Mouse (Mus musculus): ENCODE results near the gene Slc4a8.
A peak's percentile ranks its signal among the peaks of the same experiment; 100 is the strongest.
"Not testable (repeated sequence)": the region's sequence is repeated elsewhere in the genome, so short reads cannot be mapped to it uniquely, and the experiment has no call there.

The Slc4a8 gene

GRCm38 (mm10) chr15:100743238-100743637, 18.3 kb upstream of the Slc4a8 start:
- no peak for DNase-seq (ENCODE audit: low spot score in 2 of 2)

DNA sequence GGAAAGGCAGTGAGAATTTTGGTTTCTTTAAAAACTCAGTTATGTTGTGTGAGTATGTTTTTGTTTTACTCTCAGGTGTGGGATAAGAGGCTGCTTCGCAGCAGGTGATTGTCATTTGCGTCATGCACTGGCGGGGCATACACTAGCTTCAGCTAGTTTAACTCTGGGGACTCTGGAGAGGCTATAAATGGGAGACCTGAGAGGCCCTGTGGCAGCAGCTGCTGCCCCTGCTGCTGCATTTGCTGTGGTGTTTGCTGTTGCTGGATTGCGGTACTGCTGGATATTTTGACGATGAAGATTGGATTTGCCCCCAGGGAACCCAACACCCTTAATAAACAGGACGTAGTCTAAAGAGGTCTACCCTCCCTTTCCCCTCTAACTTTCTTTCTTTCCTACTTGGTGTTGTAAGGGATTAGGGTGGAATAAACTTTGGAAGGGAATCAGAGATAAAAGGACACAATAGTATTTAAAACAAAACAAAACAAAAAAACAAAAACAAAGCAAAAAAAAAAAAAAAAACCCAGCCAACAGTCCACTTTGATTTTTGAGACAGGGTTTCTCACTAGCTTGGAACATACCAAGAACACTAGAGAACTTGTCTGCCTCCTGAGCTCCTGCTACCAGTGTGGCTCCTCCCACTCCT, 14.9 kb upstream of the Slc4a8 start:
- DNase-seq (ENCODE audit: low spot score in 2 of 2), result no peak

DNA sequence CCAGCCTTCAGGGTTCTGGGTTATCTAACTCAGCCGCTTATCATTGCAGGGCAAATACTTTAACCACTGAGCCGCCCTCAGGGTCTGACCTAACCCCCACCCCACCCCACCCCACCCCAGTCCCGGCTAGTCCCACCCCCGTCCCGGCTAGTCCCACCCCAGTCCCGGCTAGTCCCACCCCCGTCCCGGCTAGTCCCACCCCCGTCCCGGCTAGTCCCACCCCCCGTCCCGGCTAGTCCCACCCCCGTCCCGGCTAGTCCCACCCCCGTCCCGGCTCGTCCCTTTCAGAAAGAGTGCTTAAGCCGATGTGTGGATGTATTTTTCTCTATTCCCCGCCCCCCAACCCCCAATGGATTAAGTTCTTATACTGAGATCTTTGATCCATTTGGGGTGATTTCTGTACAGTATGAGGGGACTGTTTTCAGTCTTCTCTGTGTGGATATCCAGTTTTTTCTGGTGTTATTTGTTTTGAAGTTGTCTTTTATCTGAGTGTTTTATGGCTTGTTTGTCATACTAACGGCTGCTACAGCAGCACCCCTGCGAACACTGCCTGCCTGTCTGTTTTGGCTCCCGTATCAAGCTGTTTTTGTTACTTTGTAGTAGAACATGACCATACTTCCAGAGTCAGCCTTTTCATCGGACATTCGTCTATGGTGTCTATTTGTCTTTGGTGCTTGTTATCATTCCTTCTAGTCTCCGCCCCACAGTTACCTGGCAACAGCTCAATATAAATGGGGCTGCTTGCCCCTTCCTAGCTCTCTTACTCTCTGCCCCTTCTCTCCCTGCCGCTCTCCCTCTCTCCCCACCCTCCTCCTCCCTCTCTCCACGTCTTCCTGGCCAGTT, 14.2 kb upstream of the Slc4a8 start:
- DNase-seq (ENCODE audit: low spot score in 2 of 2), result peak; percentile 62 to 76

DNA sequence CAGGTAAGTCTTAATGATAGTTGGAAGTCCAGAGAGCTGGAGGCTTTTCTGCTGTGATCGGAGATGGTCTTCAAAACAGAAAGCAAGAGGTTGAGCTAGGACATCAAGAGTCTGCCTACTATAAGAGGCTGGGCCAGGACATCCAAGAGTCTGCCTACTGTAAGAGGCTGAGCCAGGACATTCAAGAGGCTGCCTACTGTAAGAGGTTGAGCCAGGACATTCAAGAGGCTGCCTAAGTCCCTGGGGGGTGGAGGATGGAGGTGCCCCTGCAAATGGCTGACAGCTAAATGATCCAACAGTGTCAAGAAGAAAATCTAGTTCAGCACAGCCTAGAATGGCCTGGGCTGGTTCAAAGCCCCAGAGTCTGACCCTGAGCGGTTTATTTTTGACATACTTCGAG, 13.0 kb upstream of the Slc4a8 start:
- DNase-seq (ENCODE audit: low spot score in 2 of 2), result no peak

DNA sequence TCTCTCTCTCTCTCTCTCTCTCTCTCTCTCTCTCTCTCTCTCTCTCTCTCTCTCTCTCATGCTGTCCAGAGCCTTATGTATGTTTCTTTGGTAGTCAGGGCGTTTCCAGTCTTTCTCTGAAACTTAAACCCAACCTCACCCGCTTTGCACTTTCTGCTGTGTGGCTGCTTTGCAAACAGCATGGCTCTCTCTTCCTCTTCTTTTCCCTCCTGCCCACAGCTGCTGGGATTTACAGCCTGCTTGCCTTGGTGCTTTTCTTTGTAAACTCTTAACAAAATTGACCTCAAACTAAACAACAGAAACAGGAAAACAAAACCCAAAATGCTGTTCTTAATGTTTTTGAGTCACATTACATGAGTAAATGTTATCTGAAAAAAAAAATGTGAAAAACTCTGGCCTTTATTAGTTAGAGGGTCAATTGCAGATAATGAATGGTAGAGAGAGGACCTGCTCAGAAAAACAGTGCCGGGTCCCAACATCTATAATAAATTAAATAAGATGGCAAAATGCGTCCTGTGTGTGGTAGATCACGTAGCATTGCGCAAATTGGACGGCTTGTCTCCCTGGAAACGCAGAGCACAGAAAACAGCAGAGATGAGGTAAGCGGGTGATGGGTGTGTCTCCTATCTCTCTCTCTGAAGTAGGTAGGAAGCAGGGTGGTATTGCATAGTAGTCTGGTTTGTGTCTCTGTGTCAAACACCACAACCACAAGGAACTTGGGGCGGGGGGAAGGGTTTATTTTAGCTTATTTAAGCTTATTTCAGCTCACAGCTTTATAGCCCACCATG, 11.6 kb upstream of the Slc4a8 start:
- DNase-seq (ENCODE audit: low spot score in 2 of 2), result peak; percentile 54 to 57

GRCm38 (mm10) chr15:100752439-100752838, 9.1 kb upstream of the Slc4a8 start:
- DNase-seq (ENCODE audit: low spot score in 2 of 2), result no peak

DNA sequence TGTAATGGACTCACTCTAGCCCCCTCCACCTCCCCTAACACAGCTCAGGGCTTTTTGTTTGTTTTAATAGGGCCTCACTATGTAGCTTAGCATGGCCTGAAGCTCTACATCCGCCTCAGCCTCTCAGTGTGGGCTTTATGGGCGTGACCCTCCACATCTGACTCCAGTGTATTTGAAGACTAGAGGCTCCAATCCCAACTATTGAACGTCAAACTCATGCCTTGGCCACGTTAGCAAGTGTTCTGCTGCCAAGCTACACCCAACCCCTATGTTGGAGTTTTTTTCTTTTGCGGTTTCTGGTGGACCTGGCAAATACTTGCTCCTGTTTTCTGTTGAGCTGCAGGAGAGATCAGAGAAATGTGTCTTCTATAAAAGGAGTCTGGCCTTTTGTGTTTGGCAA, 8.5 kb upstream of the Slc4a8 start:
- no peak for DNase-seq (ENCODE audit: low spot score in 2 of 2)

DNA sequence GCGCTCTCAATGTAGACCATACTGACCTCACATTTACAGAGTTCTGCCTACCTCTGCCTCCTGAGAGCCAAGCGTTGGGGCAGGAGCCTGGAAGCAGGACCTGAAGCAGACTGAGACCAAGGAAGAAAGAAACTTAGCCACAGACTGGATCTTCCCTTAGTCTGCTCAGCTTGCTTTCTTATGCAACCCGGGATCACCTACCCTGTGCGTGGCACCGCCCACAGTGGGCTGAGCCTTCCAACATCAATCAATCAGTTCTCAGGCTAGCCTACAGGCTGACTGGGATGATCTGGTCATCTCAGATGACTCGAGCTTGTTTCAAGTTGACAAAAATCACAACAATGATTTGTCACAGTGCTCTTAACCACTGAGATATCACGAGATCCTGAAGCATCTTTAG, 7.5 kb upstream of the Slc4a8 start:
- no peak for DNase-seq (ENCODE audit: low spot score in 2 of 2)

DNA sequence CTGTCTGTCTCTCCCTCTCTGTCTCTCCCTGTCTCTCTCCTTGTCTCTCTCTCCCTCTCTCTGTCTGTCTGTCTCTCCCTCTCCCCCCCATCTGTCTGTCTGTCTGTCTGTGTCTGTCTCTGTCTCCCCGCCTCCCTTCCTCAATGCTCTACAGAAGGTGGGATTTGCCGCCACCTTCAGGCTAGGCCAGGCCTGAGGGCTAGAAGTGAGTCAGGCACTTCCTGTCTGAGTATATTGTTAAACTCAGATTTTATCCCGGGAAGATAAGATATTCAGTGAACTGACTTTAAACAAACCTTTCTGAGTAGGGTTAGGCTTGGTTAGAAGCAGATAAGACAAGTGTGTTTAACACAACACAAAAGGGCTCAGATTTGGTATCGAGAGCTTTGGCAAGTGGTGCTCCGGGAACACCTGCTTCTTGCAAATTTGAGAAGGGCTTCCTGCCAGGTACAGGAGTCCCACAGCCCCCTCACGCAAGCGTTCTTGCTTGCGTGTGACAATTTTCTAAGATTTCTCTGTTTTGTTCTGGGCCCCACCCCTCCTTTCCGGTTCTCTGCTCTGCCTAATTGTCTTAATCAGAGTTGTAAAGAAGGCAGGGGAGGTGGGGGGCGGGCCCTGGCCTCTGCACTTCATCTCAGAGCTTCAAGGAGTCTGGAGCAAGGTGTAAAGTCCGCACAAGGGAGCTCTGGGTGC, 6.6 kb upstream of the Slc4a8 start:
- DNase-seq (ENCODE audit: low spot score in 2 of 2), result peak; percentile 71 to 76

- DNase-seq (ENCODE audit: low spot score in 2 of 2), result no peak
Measured at GRCm38 (mm10) chr15:100755498-100755859, 6.1 kb upstream of the Slc4a8 start.

GRCm38 (mm10) chr15:100755881-100756624, 5.5 kb upstream of the Slc4a8 start:
- no peak for DNase-seq (ENCODE audit: low spot score in 2 of 2)

DNA sequence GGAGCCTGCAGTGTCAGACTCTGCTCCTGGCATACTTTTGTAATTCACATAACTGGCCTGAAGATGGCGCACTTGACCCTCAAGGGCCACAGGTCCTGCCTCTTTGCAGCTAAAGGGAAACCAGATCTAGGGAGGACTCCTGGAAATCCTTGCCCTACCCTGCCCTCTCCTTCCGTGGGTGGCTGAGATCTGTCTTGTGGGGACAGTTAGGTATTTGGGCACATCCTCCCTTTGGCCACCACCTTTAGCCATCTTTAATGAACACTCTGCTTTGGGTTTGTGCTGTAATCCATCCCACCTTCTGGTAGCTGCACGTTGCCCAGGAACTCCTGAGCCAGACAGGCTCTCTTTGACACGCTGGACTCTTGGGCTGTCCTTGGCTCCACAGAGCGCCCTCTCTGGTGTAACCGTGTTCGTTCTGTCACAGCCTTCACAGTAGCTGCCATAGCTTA, 4.0 kb upstream of the Slc4a8 start:
- DNase-seq (ENCODE audit: low spot score in 2 of 2), result peak; percentile 47 to 59

DNA sequence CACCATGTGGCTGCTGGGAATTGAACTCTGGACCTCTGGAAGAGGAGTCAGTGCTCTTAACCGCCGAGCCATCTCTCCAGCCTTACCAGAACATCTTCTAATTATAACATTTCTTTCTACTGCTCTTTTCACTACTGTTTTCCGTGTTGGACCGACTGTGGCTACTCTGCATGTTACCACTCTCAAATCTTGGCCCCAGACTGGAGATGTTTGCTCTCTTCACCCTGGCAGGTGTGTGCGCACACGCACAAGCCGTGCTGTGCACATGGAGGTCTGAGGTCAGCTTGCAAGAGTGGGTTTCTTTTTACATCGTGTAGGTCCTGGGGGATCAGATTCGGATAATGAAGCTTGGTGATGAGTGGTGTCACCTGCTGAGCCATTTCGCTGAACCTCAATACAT, 2.3 kb upstream of the Slc4a8 start:
- no peak for DNase-seq (ENCODE audit: low spot score in 2 of 2)

- DNase-seq (ENCODE audit: low spot score in 2 of 2), result peak; percentile 27 to 37
Measured at GRCm38 (mm10) chr15:100761036-100761418, 520 bp upstream of the Slc4a8 start.

GRCm38 (mm10) chr15:100762649-100763048, 1.1 kb downstream of the Slc4a8 start:
- DNase-seq (ENCODE audit: low spot score in 2 of 2), result no peak

GRCm38 (mm10) chr15:100764163-100764951, 2.8 kb downstream of the Slc4a8 start:
- DNase-seq (ENCODE audit: low spot score in 2 of 2), result no peak

GRCm38 (mm10) chr15:100766826-100767225, 5.3 kb downstream of the Slc4a8 start:
- no peak for DNase-seq (ENCODE audit: low spot score in 2 of 2)

GRCm38 (mm10) chr15:100767851-100768250, 6.3 kb downstream of the Slc4a8 start:
- no peak for DNase-seq (ENCODE audit: low spot score in 2 of 2)

DNA sequence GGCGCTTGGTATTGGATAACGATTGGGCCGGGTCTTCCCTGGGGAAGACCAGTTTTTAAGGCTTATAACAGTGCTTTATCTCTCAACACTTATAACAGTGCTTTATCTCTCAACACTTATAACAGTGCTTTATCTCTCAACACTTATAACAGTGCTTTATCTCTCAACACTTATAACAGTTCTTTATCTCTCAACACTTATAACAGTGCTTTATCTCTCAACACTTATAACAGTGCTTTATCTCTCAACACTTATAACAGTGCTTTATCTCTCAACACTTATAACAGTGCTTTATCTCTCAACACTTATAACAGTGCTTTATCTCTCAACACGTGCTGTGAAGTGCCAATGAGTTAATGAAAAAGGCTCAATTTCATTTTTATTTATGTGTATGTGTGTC, 7.5 kb downstream of the Slc4a8 start:
- DNase-seq (ENCODE audit: low spot score in 2 of 2), result not testable (repeated sequence)

GRCm38 (mm10) chr15:100770338-100770737, 8.8 kb downstream of the Slc4a8 start:
- DNase-seq (ENCODE audit: low spot score in 2 of 2), result no peak

Measured in spleen, postnatal 36 days (tissue).